Mouse (Mus musculus) stomach, postnatal 0 days (tissue): ENCODE data around the gene Ccdc93. TPM values are rescaled to one million over a fixed set of nuclear protein-coding genes. Genes with fewer than 3 reads are reported as not detected.

Experiments used
- ATAC-seq: fragments of 200-750 bp; cut with Nextera tagmentation; 2 replicates; pipeline ENCODE4 v1.8.0; 2017; ENCODE audit not compliant: low FRiP score, low TSS enrichment
- DNase-seq: peaks from one replicate; pipeline ENCODE4 v3.0.0-alpha.2; 2016; ENCODE audit warnings: low spot score
- H3K27ac ChIP-seq: fragments of 300-500 bp; sonication (generic); replicated peaks from 2 replicates; pipeline ENCODE4 v1.5.1; 2014; ENCODE audit warnings: mild to moderate bottlenecking, control low read depth
- H3K27me3 ChIP-seq: fragments of 300-500 bp; sonication (generic); 2 replicates; pipeline ENCODE4 v1.6.1; 2014; ENCODE audit warnings: low read length; ENCODE audit not compliant: control insufficient read depth, insufficient read depth
- H3K36me3 ChIP-seq: fragments of 300-500 bp; sonication (generic); 2 replicates; pipeline ENCODE4 v1.6.1; 2014; ENCODE audit warnings: low read length, mixed read lengths; ENCODE audit not compliant: control insufficient read depth, insufficient read depth
- H3K4me1 ChIP-seq: fragments of 300-500 bp; sonication (generic); replicated peaks from 2 replicates; pipeline ENCODE4 v1.6.1; 2014; ENCODE audit warnings: antibody characterized with exemption; ENCODE audit not compliant: control insufficient read depth, insufficient read depth
- H3K4me2 ChIP-seq: fragments of 300-500 bp; sonication (generic); replicated peaks from 2 replicates; pipeline ENCODE4 v1.6.1; 2014; ENCODE audit warnings: low read depth, mild to moderate bottlenecking, control low read depth, moderate library complexity
- H3K4me3 ChIP-seq: fragments of 300-500 bp; sonication (generic); 2 replicates; pipeline ENCODE4 v1.5.1; 2014; ENCODE audit warnings: low read depth, low read length, control low read depth
- H3K9ac ChIP-seq: fragments of 300-500 bp; sonication (generic); 2 replicates; pipeline ENCODE4 v1.6.1; 2014; ENCODE audit warnings: mild to moderate bottlenecking, low read length, control low read depth, mixed read lengths
- H3K9me3 ChIP-seq: fragments of 300-500 bp; sonication (generic); 2 replicates; pipeline ENCODE4 v1.6.1; 2016; ENCODE audit warnings: low read length; ENCODE audit not compliant: control insufficient read depth
- CTCF ChIP-seq: IDR thresholded peaks from 2 replicates; pipeline ENCODE4 v1.5.1; 2016; ENCODE audit warnings: antibody characterized with exemption, low read depth, mild to moderate bottlenecking, moderate library complexity
- EP300 ChIP-seq: optimal IDR thresholded peaks from 2 replicates; pipeline ENCODE3; 2016; ENCODE audit warnings: antibody characterized with exemption
- WGBS: fragments of 180-500 bp; shearing (Covaris S2); extraction: QIAGEN DNeasy Blood & Tissue Kit; methylation state at CpG from one replicate; pipeline ENCODE4 v1.1.7; 2014; 5-methylcytosine and 5-hydroxymethylcytosine counted together
- polyA plus RNA-seq: library from polyadenylated mRNA; unstranded; fragments of >200 nt; fragmentation: Nextera tagmentation; extraction: Ambion mirVana; gene quantifications from 2 replicates; pipeline ENCODE4 v1.2.1, GENCODE M21; 2015

The Ccdc93 gene
- polyA plus RNA-seq, 1 experiment from 2014 or later = 4.6 TPM

- Histone ChIP-seq H3K4me3 (no peak overlapping the region), H3K27me3 (no peaks in the 10 kb centered on the region), H3K9me3 (no peaks in the 10 kb centered on the region), H3K27ac (no peak overlapping the region), H3K9ac (no peak overlapping the region), H3K4me2 (no peak overlapping the region), H3K36me3 (no peaks in the 10 kb centered on the region), H3K4me1 (no peaks in the 10 kb centered on the region)
- ATAC-seq (no peak), DNase-seq (no peak)
- WGBS = 65% methylated on average over 13 of the region's 13 CpGs
- no peak for TF ChIP-seq CTCF
- no peak for TF ChIP-seq EP300
Measured at GRCm38 (mm10) chr1:121390421-121390820, 40.4 kb upstream of the Ccdc93 start.

GRCm38 (mm10) chr1:121390855-121391254 lies 40.0 kb upstream of the Ccdc93 start:
- H3K9me3 ChIP-seq = no peaks in the 10 kb centered on the region
- H3K4me3 ChIP-seq = no peak overlapping the region
- WGBS = 62% methylated on average over 8 of the region's 8 CpGs
- no peaks in the 10 kb centered on the region for H3K36me3 ChIP-seq
- H3K9ac ChIP-seq = no peak overlapping the region
- no peaks in the 10 kb centered on the region for H3K27me3 ChIP-seq
- no peaks in the 10 kb centered on the region for H3K4me1 ChIP-seq
- ATAC-seq = no peak
- H3K27ac ChIP-seq = no peak overlapping the region
- no peak for TF ChIP-seq CTCF
- TF ChIP-seq EP300 = no peak
- H3K4me2 ChIP-seq = no peak overlapping the region
- DNase-seq = no peak

- 50% methylated on average over 2 of the region's 2 CpGs for WGBS
- DNase-seq = no peak
- no peak overlapping the region for H3K9ac ChIP-seq
- no peaks in the 10 kb centered on the region for H3K36me3 ChIP-seq
- H3K27me3 ChIP-seq = no peaks in the 10 kb centered on the region
- H3K4me1 ChIP-seq = no peaks in the 10 kb centered on the region
- H3K27ac ChIP-seq = no peak overlapping the region
- no peak for TF ChIP-seq EP300
- no peak for TF ChIP-seq CTCF
- no peak for ATAC-seq
- H3K4me3 ChIP-seq = no peak overlapping the region
- no peaks in the 10 kb centered on the region for H3K9me3 ChIP-seq
- H3K4me2 ChIP-seq = no peak overlapping the region
Measured at GRCm38 (mm10) chr1:121393117-121393516, 37.7 kb upstream of the Ccdc93 start.

- no peak for TF ChIP-seq EP300
- TF ChIP-seq CTCF = no peak
- ATAC-seq (no peak), DNase-seq (no peak)
- H3K27ac ChIP-seq = no peak overlapping the region
- H3K4me2 ChIP-seq = no peak overlapping the region; the same call in 1 of the 2 replicates
- no peaks in the 10 kb centered on the region for H3K27me3 ChIP-seq
- H3K9me3 ChIP-seq = no peaks in the 10 kb centered on the region
- H3K4me3 ChIP-seq = no peak overlapping the region
- H3K4me1 ChIP-seq = no peaks in the 10 kb centered on the region
- WGBS = 31% methylated on average over 5 of the region's 5 CpGs
- H3K36me3 ChIP-seq = no peaks in the 10 kb centered on the region
- no peak overlapping the region for H3K9ac ChIP-seq
Measured at GRCm38 (mm10) chr1:121394764-121395163, 36.1 kb upstream of the Ccdc93 start.

- no peak overlapping the region for H3K9ac ChIP-seq
- no peak overlapping the region for H3K4me3 ChIP-seq
- no peaks in the 10 kb centered on the region for H3K4me1 ChIP-seq
- WGBS = 48% methylated on average over 4 of the region's 4 CpGs
- no peaks in the 10 kb centered on the region for H3K36me3 ChIP-seq
- H3K4me2 ChIP-seq = no peak overlapping the region
- H3K9me3 ChIP-seq = no peaks in the 10 kb centered on the region
- DNase-seq (no peak), ATAC-seq (no peak)
- TF ChIP-seq EP300 (no peak), CTCF (no peak)
- no peaks in the 10 kb centered on the region for H3K27me3 ChIP-seq
- no peak overlapping the region for H3K27ac ChIP-seq
Measured at GRCm38 (mm10) chr1:121396501-121396900, 34.3 kb upstream of the Ccdc93 start.

GRCm38 (mm10) chr1:121398231-121398630 lies 32.6 kb upstream of the Ccdc93 start:
- Histone ChIP-seq H3K9ac (no peak overlapping the region), H3K27ac (no peak overlapping the region), H3K4me1 (no peaks in the 10 kb centered on the region), H3K9me3 (no peaks in the 10 kb centered on the region), H3K4me2 (no peak overlapping the region), H3K36me3 (no peaks in the 10 kb centered on the region), H3K4me3 (no peak overlapping the region), H3K27me3 (no peaks in the 10 kb centered on the region)
- 61% methylated on average over 4 of the region's 4 CpGs for WGBS
- DNase-seq (no peak), ATAC-seq (no peak)
- TF ChIP-seq CTCF (no peak), EP300 (no peak)
